Mouse (Mus musculus) spleen, postnatal 10 days (tissue): ENCODE results near the gene Olfr508.
"Not testable (repeated sequence)": the region's sequence is repeated elsewhere in the genome, so short reads cannot be mapped to it uniquely, and the experiment has no call there.

ENCODE experiments used
- DNase-seq, 2 experiments: peaks; one replicate each; pipeline ENCODE4 v3.0.0; 2021 to 2022; ENCODE audit warnings: low spot score in 2 of 2

Gene Olfr508

GRCm38 (mm10) chr7:108629694-108630093 is at the start of gene Olfr508:
Olfr508 (plus strand) TSS chr7:108629994.
- no peak for DNase-seq

- no peak for DNase-seq
Measured at GRCm38 (mm10) chr7:108589797-108590196, 40.0 kb upstream of the Olfr508 start.

GRCm38 (mm10) chr7:108601916-108602315 is 27.9 kb upstream of the Olfr508 start:
- DNase-seq, result not testable (repeated sequence)

DNA sequence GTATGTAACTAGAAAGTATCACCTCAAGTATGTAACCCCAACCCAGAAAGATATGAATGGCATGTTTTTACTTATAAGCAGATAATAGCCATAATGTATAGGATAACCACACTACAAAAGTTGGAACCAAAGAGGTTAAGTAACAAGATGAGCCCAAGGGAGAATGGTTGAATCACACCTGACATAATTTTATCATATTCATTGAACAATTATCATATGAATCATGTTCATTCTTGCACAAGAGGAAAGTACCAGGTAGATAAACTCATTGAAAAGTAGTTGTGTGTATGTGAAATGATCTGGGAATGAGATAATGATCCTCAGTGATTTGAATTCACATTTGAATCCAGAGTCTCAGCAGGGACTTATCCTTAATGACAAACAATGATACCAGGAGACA is 19.3 kb upstream of the Olfr508 start, which contains the start of gene Olfr506:
Gene Olfr506, plus strand, starts transcription at position 301 of the 400 bp plus-strand sequence.
- DNase-seq, result no peak

- no peak for DNase-seq
Measured at GRCm38 (mm10) chr7:108614110-108614509, 15.7 kb upstream of the Olfr508 start.

DNA sequence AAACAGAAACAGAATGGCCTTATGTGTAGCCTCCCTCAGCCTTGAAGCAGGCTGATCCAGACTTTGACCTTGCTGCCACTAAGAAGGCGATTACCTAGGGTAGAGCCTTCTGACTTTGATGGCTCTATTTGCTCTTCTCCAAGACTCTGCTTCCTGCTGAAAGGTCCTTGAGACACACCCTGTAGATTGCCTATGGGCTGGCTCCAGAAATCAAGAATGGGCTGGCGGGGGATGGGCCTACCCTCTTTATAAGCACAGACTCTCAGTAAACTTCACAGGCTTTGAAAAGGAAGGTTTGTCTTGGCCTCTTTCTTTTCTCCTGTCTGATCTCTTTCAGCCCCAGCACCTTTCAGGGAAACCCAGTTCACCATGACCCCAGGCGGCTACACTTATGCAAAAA is 13.0 kb upstream of the Olfr508 start:
- not testable (repeated sequence) for DNase-seq

DNA sequence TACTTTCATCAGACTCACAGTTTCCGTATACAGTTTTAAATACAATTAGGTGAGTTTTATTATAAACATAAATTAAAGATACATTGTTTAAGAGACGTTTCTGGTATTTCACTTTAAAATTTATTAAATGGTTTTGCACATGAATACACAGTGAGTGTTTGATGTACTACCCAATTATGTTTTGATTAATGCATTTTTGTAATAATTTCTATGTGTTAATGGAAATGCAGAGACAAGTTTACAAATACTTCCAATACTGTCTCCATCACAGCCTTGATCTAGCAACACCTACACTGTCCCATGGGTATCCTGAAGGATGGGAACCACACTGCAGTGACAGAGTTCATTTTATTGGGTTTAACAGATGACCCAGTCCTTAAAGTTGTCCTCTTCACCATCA is 8.3 kb upstream of the Olfr508 start, which contains the start of gene Olfr507:
Gene Olfr507, plus strand, starts transcription at position 301 of the 400 bp plus-strand sequence.
- DNase-seq, result no peak

DNA sequence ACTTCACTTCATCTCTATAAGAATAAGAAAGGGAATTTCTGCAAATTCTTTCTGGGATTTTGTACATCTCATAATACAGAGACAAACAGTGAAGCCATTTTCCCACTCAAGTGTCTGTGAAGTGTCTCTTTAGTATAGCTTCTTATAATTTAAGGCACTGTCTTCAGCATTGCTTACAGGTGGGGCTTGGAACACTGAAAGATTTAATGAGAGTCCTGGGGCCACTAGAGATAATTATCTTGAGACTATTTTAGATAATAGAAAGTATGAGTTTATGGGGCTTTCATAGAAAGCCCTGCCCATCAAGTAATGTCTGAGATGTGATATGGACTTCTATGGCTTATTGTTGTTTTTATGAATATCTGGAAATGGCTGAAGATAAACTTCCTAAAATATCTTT is 22.0 kb downstream of the Olfr508 start, which contains the start of gene Olfr509:
Gene Olfr509, minus strand, starts transcription at position 101 of the 400 bp plus-strand sequence.
- DNase-seq, result no peak

DNA sequence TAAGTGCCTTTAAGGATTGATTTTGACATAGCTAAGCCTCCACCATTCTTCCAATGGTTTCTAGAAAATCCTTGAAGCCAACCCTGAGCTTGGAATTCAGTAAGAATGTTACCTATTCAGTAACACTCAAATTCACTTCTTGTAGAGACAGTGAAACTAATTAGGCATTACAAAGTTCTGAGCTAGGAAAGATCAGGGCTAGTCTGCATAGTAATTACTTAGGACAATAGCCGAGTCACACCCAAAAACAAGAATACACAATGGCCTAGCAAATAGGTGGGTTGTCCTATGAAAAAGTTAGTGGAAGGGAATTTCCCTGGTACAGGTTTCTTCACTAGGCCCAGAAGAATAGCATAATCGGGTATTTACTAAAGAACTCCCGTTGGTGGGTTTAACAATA is 32.6 kb downstream of the Olfr508 start:
- DNase-seq, result no peak

DNA sequence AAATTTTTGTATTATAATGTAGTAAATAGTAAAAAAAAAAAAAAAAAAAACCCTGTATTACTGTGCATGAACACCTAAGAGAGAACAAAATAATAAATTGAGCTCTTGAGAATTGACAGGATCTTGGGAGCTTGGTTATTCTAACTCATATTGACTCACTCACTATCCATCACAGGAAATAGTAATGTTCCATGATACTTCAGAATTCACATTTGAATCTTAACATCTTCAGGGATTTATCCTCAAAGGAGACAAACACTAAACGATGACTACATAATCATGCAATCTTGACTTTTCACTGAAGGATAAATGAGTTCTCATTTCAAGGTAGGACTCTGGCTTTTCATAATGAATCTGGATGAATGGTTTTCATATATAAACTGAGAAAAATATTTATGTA is 36.3 kb downstream of the Olfr508 start, which contains the start of gene Olfr510:
Gene Olfr510, plus strand, starts transcription at position 301 of the 400 bp plus-strand sequence.
- DNase-seq, result no peak

GRCm38 (mm10) chr7:108671058-108671457 is 41.3 kb downstream of the Olfr508 start:
- DNase-seq, result no peak

DNA sequence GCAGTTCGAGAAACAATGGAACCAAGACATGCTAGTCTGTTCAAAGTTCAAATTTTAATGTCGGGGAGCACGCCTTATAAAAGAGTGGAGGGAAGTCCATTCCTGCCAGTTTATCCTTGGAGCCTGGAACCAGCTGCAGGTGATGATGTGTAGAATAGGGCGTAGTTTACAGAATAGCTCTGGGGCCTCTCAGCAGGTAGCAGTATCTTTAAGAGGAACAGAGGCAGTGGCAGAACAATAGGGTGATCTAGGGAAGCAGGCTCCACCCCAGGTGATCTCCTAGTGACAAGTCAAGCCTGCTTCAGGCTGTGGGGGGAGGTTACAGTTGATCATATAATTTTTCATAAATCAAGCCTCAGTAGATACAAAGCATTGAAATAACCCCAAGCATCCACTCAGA is 49.1 kb downstream of the Olfr508 start:
- no peak for DNase-seq
